Mouse (Mus musculus): Measurements from ENCODE around the gene Prkcd. TPM values are rescaled to one million over a fixed set of nuclear protein-coding genes. Genes with fewer than 3 reads are reported as not detected.

Prkcd gene
- total RNA-seq, 2 experiments from 2014 or later, result 51.0 to 55.9 TPM

DNA sequence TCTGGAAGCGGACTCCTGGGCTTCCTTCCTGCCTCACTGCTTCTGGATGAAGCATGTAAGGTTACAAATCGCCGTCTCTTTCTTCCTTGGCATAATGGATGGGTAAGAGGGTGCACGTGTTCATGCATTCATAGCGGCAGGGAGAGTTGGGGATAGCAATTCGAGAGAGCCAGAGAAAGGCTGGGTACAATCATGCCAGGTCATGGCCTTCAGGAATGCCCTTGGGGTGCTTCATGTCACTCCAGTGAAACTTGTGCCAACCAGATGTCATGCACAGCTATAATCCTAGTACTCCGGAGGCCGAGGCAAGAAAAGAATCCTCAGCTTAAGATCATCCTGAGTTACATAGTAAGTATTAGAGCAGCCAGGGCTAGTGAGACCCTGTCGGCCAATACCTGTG lies 10.5 kb upstream of the Prkcd start:
- DNase-seq (ENCODE audit: low spot score in 2 of 2), result no peak

DNA sequence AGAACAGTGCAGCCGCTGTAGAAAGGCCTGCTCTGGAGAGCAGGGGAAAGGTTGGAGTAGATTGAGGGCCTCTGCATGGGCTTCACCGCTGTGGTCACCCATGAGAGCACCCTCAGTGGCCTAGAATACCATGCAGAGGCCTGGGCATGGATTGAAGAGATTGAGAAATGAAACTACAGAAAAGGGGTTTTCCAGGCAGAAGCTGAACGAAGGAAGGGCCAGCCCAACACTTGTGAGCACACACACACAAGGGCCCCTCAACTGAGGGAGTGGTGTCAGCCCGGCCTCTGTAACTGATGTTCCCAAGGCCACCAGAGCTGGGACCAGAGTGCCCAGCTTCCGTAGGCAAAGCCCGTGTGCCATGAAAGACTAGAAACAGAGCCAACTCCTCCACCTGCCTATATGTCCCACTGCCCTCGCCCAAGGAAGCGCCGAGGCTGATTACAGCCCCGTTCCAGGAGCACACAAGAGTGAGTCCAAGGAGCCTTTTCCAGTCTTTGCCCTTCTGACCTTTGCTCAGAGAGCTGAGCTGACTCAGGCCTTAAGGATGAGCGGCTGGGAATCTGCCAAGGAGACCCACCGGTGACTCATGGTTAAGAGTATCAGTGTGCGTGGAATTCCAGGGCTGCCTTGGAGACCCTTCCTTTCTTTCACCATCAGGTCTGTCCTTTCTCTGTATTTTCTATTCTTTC lies 9.4 kb upstream of the Prkcd start:
- DNase-seq (ENCODE audit: low spot score in 2 of 2), result no peak

DNA sequence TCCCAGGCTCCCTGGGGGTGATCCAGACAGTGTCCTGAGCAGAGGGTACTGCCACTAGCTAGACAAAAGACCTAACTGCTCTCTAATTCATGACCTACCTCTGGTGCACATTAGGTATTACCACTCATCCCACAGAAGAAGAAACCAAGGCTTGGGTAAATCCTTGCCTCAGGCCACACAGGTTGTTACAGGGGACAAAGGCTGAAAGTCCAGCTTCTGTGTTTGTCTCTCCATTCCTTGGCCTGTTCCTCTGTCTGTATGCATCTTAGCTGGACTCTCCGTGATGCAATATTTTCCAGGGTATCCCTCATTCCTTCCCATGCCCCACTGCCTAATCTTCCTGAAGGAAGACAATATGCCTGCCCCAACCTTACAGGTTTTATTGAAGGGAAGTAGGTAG lies 8.4 kb upstream of the Prkcd start:
- DNase-seq (ENCODE audit: low spot score in 2 of 2), result no peak

DNA sequence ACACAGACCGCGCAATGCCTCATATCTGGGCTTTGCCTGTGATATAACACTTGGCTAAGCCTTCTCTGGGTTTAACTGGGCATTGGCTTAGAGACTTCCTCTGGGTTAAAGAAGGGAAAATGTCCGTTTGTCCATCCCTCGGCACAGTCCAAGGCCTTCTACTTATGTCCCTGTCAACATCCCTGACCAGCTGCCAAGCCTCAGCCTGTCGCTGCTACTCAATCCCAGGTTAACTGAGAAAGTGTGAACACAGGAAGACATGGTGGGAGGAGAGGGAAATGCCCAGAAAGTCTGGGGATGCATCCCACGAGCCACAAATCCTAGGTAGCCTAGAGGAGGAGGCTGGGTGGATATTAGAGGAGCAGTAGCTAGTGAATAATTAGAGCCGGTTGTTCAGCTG lies 7.7 kb upstream of the Prkcd start:
- no peak for DNase-seq (ENCODE audit: low spot score in 2 of 2)

DNA sequence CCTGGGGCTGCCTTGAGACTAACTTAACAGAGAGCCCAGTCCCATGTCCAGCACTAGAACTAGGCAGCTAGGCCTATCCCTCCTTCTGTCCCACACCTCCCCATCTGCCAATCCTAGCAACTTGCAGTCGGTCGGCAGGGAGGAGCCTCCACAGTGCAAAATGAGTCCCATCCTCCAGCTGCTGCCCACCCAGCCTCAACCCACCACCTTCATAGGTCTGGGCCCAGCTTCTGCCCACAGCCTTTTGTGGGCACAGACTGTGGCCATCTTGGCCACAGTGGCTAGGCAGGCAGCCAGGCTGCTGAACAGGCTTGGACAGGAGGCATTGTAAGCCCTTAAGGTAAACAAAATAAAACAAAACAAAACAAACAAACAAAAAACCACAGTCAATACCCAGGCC lies 5.8 kb upstream of the Prkcd start:
- DNase-seq (ENCODE audit: low spot score in 2 of 2), result peak in 1 of 2 experiments; percentile 14

DNA sequence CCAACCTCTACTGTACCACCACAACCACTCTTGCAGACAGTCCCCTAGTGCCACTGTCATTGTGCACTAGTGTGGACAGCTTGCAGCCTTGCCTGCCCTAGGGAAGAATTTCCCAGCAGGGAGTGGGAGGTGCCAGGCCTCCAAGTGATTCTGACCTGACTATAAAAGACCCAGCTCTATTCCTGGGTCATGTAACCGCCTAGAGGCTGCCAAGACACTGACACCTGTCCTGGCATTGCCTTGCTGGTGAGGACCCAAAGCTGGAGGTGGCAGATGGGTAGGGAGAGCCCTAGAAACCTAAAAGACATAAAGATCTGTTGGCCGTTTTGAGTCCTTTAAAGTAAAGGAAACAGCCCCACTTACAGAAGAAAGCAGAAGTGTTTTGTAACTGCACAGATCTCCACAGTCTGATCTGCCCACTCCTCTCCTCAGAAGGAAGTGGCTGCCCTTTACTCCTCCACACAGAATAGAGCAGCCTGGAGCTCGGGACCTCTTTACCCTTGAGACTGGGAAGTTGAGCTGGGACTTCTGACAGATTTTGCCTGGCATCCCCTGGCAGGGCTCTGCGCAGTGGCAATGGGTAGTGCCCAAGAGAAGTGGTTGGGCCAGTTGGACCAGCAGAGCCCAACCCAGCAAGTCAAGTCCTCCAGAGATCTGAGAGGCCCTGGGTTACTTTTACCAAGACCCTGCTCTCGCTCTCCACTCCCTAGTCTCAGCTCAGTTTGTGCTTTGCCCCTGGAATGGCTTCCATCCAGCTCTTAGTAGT lies 5.0 kb upstream of the Prkcd start:
- DNase-seq (ENCODE audit: low spot score in 2 of 2), result peak in 1 of 2 experiments; percentile 31

DNA sequence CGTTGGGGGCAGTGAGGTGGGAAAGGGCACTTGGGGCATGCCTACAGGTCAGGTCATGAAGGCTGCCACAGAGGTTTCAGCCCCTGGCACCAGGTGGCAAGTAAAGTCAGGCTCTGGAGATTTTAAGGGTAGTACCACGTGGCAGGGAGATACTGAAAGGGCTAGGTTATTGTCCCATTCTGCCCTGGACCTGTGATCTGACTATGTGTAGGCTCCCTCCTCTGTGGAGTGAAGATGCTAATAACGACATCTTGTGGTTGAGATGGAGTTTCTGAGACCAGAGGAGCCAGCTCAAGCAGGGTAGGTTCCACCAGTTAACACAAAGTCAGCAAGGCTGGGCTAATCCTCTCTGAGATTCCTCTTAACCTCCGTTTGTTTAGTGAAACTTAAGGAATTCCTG lies 3.8 kb upstream of the Prkcd start:
- no peak for DNase-seq (ENCODE audit: low spot score in 2 of 2)

DNA sequence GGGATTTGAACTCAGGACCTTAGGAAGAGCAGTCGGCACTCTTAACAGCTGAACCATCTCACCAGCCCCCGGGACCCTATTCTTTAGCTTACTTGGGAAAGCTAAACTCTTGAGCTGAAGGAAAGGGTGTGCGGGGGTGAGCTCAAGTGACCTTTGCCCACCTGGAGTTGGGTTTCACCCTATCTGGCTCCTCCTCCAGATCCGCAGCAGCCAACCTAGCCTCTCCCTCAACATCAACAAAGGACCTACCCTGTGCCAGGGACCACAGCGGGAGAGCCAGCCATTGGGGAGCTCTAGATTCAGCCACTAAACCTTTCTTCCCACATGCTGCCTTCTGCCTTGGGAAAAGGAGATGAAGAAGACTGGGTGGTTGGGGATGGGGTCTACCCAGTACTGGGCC lies 2.2 kb upstream of the Prkcd start:
- no peak for DNase-seq (ENCODE audit: low spot score in 2 of 2)

DNA sequence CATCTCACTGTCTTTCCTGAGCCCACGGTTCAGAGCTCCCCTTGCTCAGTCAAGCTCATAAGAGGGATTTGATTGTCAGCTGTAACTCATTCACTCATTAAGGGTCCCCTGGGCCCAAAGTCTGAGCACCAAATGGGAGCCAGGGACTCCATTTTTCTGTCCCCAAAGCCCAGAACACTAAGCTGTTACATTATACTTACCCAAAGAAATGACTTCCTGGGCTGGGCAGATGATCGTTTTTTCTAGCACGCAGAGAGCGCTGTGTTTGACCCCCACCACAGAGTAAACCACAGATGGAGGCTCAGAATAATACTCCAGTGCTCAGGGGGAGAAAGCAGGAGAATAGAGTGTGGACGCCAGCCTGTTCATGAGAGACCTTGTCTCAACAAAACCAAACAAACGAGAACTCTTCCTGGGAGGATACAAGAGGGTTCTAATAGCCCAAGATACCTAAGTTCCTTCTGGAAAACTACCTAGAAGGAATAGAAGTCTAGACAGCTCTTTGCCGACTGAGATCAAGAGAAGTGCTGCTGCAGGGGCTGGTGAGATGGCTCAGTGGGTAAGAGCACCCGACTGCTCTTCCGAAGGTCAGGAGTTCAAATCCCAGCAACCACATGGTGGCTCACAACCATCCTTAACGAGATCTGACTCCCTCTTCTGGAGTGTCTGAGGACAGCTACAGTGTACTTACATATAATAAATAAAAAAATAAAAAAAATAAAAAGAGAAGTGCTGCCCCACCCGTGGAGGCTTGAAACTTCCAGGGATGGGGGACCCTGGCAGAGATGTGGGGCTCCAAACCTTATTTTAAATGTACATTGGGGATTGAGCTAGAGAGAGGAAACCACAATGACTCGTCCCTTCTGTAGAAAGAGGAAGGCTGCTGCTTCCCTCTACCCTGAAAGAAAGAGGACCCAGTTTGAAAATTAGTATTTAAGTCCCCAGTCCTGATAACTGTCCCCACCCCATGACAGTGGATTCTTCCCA lies 1.0 kb upstream of the Prkcd start:
- no peak for DNase-seq (ENCODE audit: low spot score in 2 of 2)

DNA sequence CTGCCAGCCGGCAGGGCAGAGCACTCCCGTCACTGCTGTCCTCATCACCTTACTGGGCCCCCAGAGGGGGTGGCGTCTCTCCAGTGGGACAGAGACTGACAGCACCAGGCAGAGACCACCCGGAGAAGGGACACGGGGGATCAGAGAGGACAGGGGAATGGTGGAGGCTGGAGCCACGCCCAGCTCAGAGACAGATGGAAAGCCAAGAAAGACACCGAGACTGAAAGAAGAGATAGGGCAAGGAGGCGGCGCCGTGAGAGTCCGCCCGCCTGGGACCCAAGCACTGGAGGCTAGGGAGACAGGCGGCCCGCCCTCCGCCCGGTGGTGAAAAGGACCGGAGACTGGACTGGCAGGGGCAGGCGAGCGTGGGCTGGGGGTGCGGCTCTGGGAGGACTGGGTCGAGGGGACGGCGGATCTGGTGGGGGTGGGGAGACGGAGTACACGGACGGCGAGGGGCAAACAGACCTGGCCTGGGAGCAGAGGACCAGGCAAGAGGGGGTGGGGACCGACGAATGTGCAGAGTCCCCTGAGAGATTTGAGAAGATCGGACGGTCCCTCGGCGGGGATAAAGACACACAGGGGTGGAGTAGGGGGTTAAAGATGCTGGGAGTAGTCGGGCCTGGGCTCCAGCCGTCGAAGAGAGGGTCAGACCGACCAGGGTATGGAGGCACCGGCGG lies 741 bp downstream of the Prkcd start:
- DNase-seq (ENCODE audit: low spot score in 2 of 2), result no peak

DNA sequence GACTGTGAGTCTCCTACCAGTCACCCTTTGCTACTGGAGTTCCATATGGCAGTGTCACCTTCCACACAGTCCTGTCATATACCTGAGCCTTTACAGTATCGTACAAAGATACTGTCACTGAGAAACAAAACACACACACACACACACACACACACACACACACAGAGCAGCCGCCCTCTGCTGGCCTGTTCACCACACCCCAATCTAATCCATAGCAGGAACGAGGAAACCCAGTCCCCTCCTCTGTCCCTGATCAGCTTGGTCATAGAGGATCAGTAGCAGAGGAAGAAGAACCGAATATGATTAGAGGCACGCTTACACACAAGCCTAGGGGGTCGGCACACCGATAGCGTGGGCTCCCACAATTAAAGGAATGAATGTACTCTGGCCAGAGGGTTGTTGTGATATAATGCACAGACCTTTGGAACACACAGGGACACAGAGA lies 1.7 kb downstream of the Prkcd start:
- no peak for DNase-seq (ENCODE audit: low spot score in 2 of 2)

DNA sequence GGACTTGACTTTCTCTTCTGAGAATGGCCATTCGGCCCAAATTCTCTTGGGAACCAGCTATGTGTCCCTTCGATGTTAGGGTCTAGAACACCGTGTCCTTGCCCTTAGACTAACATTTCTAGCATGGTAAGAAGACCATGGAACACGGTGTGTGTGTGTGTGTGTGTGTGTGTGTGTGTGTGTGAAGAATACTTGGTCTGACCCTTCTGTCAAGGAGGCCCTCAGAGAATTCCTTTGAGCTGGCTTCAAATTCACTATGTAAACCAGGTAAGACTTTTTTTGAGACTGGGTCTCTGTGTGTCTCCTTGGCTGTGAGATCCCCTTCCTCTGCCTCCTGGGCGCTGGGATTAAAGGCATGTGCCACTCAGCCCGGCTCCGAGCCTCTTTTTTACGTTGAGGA lies 3.5 kb downstream of the Prkcd start:
- DNase-seq (ENCODE audit: low spot score in 2 of 2), result no peak

DNA sequence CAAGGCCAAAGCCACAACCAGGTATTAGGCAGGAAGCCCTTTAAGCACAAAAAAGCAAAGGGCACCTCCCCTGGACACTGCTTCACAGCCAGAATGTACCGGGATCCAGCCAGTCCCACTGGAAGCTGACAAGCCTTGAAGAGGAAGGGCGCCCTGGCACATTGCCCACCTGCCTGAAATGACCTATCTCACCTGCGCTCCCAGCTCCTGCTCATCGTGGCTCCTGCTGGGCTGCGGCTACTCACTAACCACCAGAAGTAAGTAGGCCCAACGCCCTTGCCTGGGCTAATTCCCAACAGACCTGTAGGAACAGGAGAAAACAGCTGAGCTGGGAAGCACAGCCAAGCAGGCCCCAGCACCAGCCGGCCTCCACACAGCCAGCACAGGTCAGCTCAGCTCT lies 3.9 kb downstream of the Prkcd start:
- DNase-seq (ENCODE audit: low spot score in 2 of 2), result no peak

DNA sequence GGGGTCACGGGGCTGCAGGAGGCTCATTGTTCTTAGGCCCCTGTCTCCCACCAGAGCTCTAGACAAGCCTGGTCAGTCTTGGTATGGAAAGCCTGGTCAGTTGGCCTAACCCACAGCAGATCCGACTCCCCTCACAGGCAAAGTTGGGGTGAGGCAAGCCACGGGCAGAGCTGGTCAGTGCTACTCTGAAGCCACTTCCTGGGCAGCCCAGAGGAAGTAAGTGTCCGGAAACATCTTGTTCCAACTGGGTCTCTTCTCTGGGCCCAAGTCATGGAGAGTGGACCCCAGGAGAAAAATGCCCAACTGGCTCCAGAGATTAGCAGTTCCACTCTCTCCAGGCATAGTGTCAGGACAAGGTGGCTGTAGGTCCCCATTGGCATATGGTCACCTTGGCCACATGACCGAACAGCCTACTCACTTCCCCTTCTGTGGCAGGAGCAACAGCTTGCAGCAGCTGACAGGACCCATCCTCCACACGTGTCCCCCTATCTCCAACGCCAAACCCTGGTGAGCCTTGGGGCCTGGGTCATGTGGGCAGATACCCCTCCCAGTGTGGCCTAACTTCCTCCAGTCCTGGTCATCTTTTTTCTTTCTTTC lies 5.9 kb downstream of the Prkcd start:
- DNase-seq (ENCODE audit: low spot score in 2 of 2), result no peak

DNA sequence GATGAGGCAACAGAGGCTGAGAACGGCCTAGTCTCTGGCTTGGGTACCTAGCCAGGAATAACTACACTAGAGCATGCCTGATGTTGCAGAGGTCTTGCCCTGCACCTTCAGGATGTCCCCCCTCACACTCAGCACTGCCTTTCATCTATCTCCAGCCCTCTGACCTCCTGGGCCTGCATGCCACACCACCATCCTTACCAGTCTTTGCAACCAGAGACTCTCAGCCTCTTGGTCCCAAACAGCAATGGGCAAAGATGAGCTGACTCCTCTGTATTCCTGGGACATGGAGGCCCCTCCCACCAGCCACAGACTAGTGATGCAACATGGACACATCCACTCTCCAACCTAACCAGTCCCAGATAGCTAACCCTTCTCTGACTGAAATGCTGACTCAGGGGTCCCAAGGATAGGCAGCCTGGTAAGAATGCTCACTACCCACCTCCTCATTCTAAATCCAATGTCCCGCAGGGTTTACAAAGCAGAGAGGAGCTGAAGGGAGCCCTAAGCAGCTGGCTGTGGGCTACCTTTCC lies 7.2 kb downstream of the Prkcd start:
- no peak for DNase-seq (ENCODE audit: low spot score in 2 of 2)

DNA sequence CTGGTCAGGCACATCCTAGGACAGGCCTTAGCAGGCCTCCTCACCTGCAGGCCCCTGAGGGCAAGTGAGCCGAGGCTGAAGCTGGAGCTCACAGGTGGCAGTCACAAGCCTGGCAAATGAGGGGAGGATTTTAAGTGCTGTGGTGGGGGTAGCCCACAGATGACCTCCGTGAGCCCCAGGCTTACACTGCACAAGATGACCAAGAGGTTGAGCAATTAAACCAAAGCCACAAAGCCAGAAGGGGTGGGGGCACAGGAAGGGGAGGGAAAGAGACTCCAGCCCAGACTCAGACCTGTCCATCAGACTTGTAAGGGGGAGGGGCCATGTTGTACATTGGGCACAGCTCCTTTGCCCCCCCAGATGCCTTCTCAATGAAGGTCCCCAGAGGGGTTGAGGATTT lies 9.3 kb downstream of the Prkcd start:
- no peak for DNase-seq (ENCODE audit: low spot score in 2 of 2)

DNA sequence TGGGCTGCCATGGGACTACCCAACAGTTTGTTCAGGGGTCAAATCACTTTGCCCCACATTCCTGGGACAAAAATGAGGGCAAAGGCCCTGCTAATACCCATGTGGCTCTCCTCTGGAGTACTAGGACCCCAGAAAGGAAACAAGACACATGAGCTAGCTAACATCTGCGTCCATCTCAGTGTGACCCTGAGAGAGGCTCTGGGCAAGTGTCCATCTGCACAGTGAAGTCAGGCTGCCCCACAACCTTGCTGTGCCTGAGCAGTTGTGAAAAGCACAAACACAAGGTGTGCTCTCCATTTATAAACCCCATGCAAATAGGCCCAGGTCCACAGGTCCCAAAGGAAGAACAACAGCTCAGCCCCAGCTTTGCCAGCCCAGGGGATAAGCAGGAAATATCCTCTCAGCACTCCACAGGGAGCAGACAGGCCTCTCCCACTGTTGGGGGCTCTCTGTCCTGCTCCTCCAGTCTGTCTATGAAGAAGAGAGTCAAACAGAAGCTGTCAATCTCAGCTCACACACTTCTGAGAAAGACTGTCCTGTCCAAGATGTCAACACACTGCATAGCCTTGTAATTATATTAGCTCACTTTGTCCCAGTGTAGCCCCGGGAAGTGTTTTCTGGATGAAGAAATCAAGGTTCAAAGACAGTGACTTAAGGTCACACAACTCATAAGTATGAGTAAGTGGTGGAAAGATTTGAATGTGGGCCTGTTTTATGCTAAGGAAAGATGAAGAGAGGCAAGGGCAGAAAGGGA lies 12.9 kb downstream of the Prkcd start:
- no peak for DNase-seq (ENCODE audit: low spot score in 2 of 2)

DNA sequence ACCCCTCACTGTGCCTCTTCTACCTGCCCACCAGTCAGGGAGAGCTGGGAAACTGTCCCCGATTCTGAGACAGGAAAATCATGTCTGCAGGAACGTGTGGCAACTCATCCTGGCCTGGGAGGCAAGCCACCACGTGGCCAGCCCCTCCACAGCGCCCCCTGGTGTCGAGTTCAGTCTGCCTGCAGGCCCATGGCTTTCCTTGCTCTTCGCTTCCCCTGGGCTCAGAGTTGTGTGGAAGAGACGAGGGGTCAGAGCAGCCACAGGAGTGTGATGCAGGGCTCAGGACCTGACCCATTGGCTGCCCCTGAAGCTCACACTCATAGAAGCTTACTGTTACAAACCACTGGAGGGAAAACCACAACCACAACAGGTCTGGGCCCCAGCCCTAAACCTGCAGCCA lies 13.5 kb downstream of the Prkcd start:
- DNase-seq (ENCODE audit: low spot score in 2 of 2), result peak; percentile 59 to 68

DNA sequence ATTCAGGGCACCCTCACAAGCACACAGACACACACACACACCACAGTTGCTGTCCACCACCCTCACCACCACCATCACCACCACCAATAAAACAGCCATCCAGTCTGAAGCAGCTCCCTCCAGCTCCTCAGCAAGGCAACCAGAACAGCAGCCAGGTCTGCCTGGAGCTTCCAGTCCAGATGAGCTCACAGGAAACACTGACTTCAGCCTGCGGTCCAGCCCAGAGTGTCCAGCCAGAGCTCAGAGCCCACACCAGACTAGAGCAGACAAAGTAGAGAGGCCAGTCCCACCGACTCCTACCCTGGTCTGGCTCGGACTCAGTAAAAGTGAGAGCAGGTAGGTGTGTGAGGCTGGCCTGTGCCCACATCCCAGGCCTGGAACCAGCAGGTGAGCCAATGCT lies 15.1 kb downstream of the Prkcd start:
- no peak for DNase-seq (ENCODE audit: low spot score in 2 of 2)

DNA sequence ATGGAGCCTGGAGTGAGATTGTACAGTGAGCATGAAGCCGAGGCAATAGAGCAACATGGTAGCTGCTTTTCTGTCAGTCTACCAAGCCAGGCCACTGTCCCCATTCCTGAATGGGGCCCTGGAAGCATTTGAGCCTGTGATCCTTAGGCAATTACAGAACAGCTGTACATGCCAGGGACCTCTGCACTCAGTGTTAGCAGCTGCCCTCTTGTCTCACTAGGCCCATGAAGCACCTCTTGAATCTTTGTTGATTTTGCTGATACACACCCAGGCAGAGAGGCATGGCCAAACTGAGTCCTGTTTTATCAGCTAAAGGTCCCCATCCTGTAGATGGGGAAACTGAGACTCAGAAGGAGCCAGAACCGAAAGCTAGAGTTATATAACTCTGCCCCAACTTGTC lies 15.7 kb downstream of the Prkcd start:
- DNase-seq (ENCODE audit: low spot score in 2 of 2), result no peak
